Mouse (Mus musculus) brain, embryonic 18.5 days (tissue): Measurements from ENCODE around the gene Vmn1r226.

Experiments
- DNase-seq: peaks from one replicate; pipeline ENCODE4 v3.0.0-alpha.2; 2012; ENCODE audit warnings: low read depth, low spot score

Vmn1r226 gene

GRCm38 (mm10) chr17:20682543-20682942 lies at the start of gene Vmn1r226:
Vmn1r226 (plus strand) TSS chr17:20682843.
- DNase-seq: no peak

- DNase-seq: no peak
Measured at GRCm38 (mm10) chr17:20729543-20729942, 46.9 kb downstream of the Vmn1r226 start, which contains the start of gene Vmn1r227. Vmn1r227 (plus strand) TSS chr17:20729843.
